Mouse (Mus musculus): ENCODE data around the gene Rmi1. TPM values are rescaled to one million over a fixed set of nuclear protein-coding genes. Genes with fewer than 3 reads are reported as not detected.
"Not testable (repeated sequence)": the region's sequence is repeated elsewhere in the genome, so short reads cannot be mapped to it uniquely, and the experiment has no call there.

The Rmi1 gene
- polyA plus RNA-seq, 1 experiment: 14.3 TPM

GRCm38 (mm10) chr13:58450459-58451182 lies 48.6 kb downstream of the Rmi1 start:
- no peak for TF ChIP-seq CTCF (IDR thresholded peaks at IDR 0.05; ENCODE audit: borderline replicate concordance, extremely low read depth, insufficient read depth, insufficient read length)
- DNase-seq (ENCODE audit: low read depth): peak; percentile 73

- DNase-seq (ENCODE audit: low read depth): no peak
- TF ChIP-seq CTCF (IDR thresholded peaks at IDR 0.05; ENCODE audit: borderline replicate concordance, extremely low read depth, insufficient read depth, insufficient read length) (no peak), POLR2A (IDR thresholded peaks at IDR 0.05; ENCODE audit: borderline replicate concordance, extremely low read depth, insufficient read depth, insufficient read length, poor library complexity, severe bottlenecking) (no peak)
Measured at GRCm38 (mm10) chr13:58452246-58452645, 50.2 kb downstream of the Rmi1 start.

- DNase-seq (ENCODE audit: low read depth): no peak
- no peak for TF ChIP-seq CTCF (IDR thresholded peaks at IDR 0.05; ENCODE audit: borderline replicate concordance, extremely low read depth, insufficient read depth, insufficient read length)
- no peak for TF ChIP-seq POLR2A (IDR thresholded peaks at IDR 0.05; ENCODE audit: borderline replicate concordance, extremely low read depth, insufficient read depth, insufficient read length, poor library complexity, severe bottlenecking)
Measured at GRCm38 (mm10) chr13:58452651-58453413, 50.8 kb downstream of the Rmi1 start.

- DNase-seq (ENCODE audit: low read depth): no peak
Measured at GRCm38 (mm10) chr13:58453541-58453940, 51.5 kb downstream of the Rmi1 start.

GRCm38 (mm10) chr13:58456547-58456946 lies 54.5 kb downstream of the Rmi1 start:
- DNase-seq (ENCODE audit: low read depth): no peak
- TF ChIP-seq POLR2A (IDR thresholded peaks at IDR 0.05; ENCODE audit: borderline replicate concordance, extremely low read depth, insufficient read depth, insufficient read length, poor library complexity, severe bottlenecking): no peak
- TF ChIP-seq CTCF (IDR thresholded peaks at IDR 0.05; ENCODE audit: borderline replicate concordance, extremely low read depth, insufficient read depth, insufficient read length): no peak

More at GRCm38 (mm10) chr13:58453541-58453940, 51.5 kb downstream of the Rmi1 start:
- TF ChIP-seq CTCF (IDR thresholded peaks at IDR 0.05; ENCODE audit: borderline replicate concordance, extremely low read depth, insufficient read depth, insufficient read length) (no peak), POLR2A (IDR thresholded peaks at IDR 0.05; ENCODE audit: borderline replicate concordance, extremely low read depth, insufficient read depth, insufficient read length, poor library complexity, severe bottlenecking) (no peak)

GRCm38 (mm10) chr13:58458811-58459210 lies 56.8 kb downstream of the Rmi1 start:
- not testable (repeated sequence) for DNase-seq (ENCODE audit: low read depth)

Other genes starting within 250 kb of the Rmi1 start
- gene Idnk, start 244.6 kb upstream of the Rmi1 start, polyA plus RNA-seq (2012; rRNA removed): 29.3 and 31.0 TPM in 2 replicates
- 127 and 128 TPM in 2 replicates for gene Ubqln1, start 186.6 kb upstream of the Rmi1 start, polyA plus RNA-seq (2012; rRNA removed)
- 25.0 and 29.5 TPM in 2 replicates for gene Gkap1, start 126.5 kb upstream of the Rmi1 start, polyA plus RNA-seq (2012; rRNA removed)
- 1.3 and 2.5 TPM in 2 replicates for gene Kif27, start 43.1 kb upstream of the Rmi1 start, polyA plus RNA-seq (2012; rRNA removed)
- gene 2210016F16Rik, start 17.0 kb upstream of the Rmi1 start, polyA plus RNA-seq (2012; rRNA removed): 14.4 and 15.3 TPM in 2 replicates
- 842 and 926 TPM in 2 replicates for gene Hnrnpk, start 1.1 kb downstream of the Rmi1 start, polyA plus RNA-seq (2012; rRNA removed)
- gene Slc28a3, start 208.6 kb downstream of the Rmi1 start, polyA plus RNA-seq (2012; rRNA removed): 0.03 and 0.15 TPM in 2 replicates